Mouse (Mus musculus): ENCODE data around the gene Tshz2. TPM values are rescaled to one million over a fixed set of nuclear protein-coding genes. Genes with fewer than 3 reads are reported as not detected.
A peak's percentile ranks its signal among the peaks of the same experiment; 100 is the strongest.
"Not testable (repeated sequence)": the region's sequence is repeated elsewhere in the genome, so short reads cannot be mapped to it uniquely, and the experiment has no call there.

Gene Tshz2
- polyA plus RNA-seq, 1 experiment from 2014 or later = 20.1 TPM

GRCm38 (mm10) chr2:169781671-169782070 is 148.9 kb downstream of the Tshz2 start:
- not testable (repeated sequence) for H3K9ac ChIP-seq (replicated peaks; ENCODE audit: low read depth, low read length); H3K4me2 ChIP-seq (replicated peaks; ENCODE audit: low read depth, low read length); H3K36me3 ChIP-seq (ENCODE audit: control insufficient read depth, insufficient read depth, low read length); ATAC-seq (ENCODE audit: insufficient number of reproducible peaks, insufficient read depth, low FRiP score, low read depth); H3K9me3 ChIP-seq (ENCODE audit: control insufficient read depth, low read depth, low read length); H3K4me3 ChIP-seq (ENCODE audit: low read depth, low read length); H3K27me3 ChIP-seq (ENCODE audit: control insufficient read depth, insufficient read depth, low read length); H3K27ac ChIP-seq (ENCODE audit: low read length)
- H3K4me1 ChIP-seq (ENCODE audit: control insufficient read depth, insufficient read depth, low read length) = peaks cover 11% of the 10 kb centered on the region

GRCm38 (mm10) chr2:169782874-169783680 is 150.3 kb downstream of the Tshz2 start:
- no peak overlapping the region for H3K27ac ChIP-seq (ENCODE audit: low read length)
- ATAC-seq (ENCODE audit: insufficient number of reproducible peaks, insufficient read depth, low FRiP score, low read depth) = no peak

GRCm38 (mm10) chr2:169783681-169784033 is 150.8 kb downstream of the Tshz2 start:
- Histone ChIP-seq H3K27ac (ENCODE audit: low read length) (no peak overlapping the region), H3K4me2 (replicated peaks; ENCODE audit: low read depth, low read length) (no peak overlapping the region), H3K27me3 (ENCODE audit: control insufficient read depth, insufficient read depth, low read length) (no peaks in the 10 kb centered on the region), H3K36me3 (ENCODE audit: control insufficient read depth, insufficient read depth, low read length) (no peaks in the 10 kb centered on the region), H3K9ac (replicated peaks; ENCODE audit: low read depth, low read length) (no peak overlapping the region), H3K9me3 (ENCODE audit: control insufficient read depth, low read depth, low read length) (no peaks in the 10 kb centered on the region), H3K4me3 (ENCODE audit: low read depth, low read length) (no peak overlapping the region), H3K4me1 (ENCODE audit: control insufficient read depth, insufficient read depth, low read length) (peaks cover 11% of the 10 kb centered on the region)
- 67% methylated on average over 2 of the region's 2 CpGs for WGBS
- no peak for ATAC-seq (ENCODE audit: insufficient number of reproducible peaks, insufficient read depth, low FRiP score, low read depth)

More at GRCm38 (mm10) chr2:169782874-169783680, 150.3 kb downstream of the Tshz2 start:
- Histone ChIP-seq H3K4me2 (replicated peaks; ENCODE audit: low read depth, low read length) (no peak overlapping the region), H3K9ac (replicated peaks; ENCODE audit: low read depth, low read length) (no peak overlapping the region), H3K4me1 (ENCODE audit: control insufficient read depth, insufficient read depth, low read length) (peaks cover 11% of the 10 kb centered on the region), H3K36me3 (ENCODE audit: control insufficient read depth, insufficient read depth, low read length) (no peaks in the 10 kb centered on the region), H3K9me3 (ENCODE audit: control insufficient read depth, low read depth, low read length) (no peaks in the 10 kb centered on the region), H3K4me3 (ENCODE audit: low read depth, low read length) (no peak overlapping the region), H3K27me3 (ENCODE audit: control insufficient read depth, insufficient read depth, low read length) (no peaks in the 10 kb centered on the region)
- WGBS = 40% methylated on average over 26 of the region's 26 CpGs

- H3K9ac ChIP-seq (replicated peaks; ENCODE audit: low read depth, low read length) = no peak overlapping the region
- H3K9me3 ChIP-seq (ENCODE audit: control insufficient read depth, low read depth, low read length) = no peaks in the 10 kb centered on the region
- ATAC-seq (ENCODE audit: insufficient number of reproducible peaks, insufficient read depth, low FRiP score, low read depth) = no peak
- H3K4me3 ChIP-seq (ENCODE audit: low read depth, low read length) = no peak overlapping the region
- no peaks in the 10 kb centered on the region for H3K27me3 ChIP-seq (ENCODE audit: control insufficient read depth, insufficient read depth, low read length)
- no peak overlapping the region for H3K4me2 ChIP-seq (replicated peaks; ENCODE audit: low read depth, low read length)
- 63% methylated on average over 5 of the region's 5 CpGs for WGBS
- peaks cover 12% of the 10 kb centered on the region for H3K4me1 ChIP-seq (ENCODE audit: control insufficient read depth, insufficient read depth, low read length)
- H3K36me3 ChIP-seq (ENCODE audit: control insufficient read depth, insufficient read depth, low read length) = no peaks in the 10 kb centered on the region
- H3K27ac ChIP-seq (ENCODE audit: low read length) = no peak overlapping the region
Observed at GRCm38 (mm10) chr2:169787381-169787780, 154.6 kb downstream of the Tshz2 start.

- H3K9ac ChIP-seq (replicated peaks; ENCODE audit: low read depth, low read length) = no peak overlapping the region
- peaks cover 11% of the 10 kb centered on the region for H3K4me1 ChIP-seq (ENCODE audit: control insufficient read depth, insufficient read depth, low read length)
- H3K4me3 ChIP-seq (ENCODE audit: low read depth, low read length) = no peak overlapping the region
- 42% methylated on average over 11 of the region's 11 CpGs for WGBS
- no peaks in the 10 kb centered on the region for H3K36me3 ChIP-seq (ENCODE audit: control insufficient read depth, insufficient read depth, low read length)
- H3K27me3 ChIP-seq (ENCODE audit: control insufficient read depth, insufficient read depth, low read length) = no peaks in the 10 kb centered on the region
- H3K27ac ChIP-seq (ENCODE audit: low read length) = no peak overlapping the region
- H3K4me2 ChIP-seq (replicated peaks; ENCODE audit: low read depth, low read length) = no peak overlapping the region
- ATAC-seq (ENCODE audit: insufficient number of reproducible peaks, insufficient read depth, low FRiP score, low read depth) = no peak
- H3K9me3 ChIP-seq (ENCODE audit: control insufficient read depth, low read depth, low read length) = no peaks in the 10 kb centered on the region
Observed at GRCm38 (mm10) chr2:169787906-169788305, 155.1 kb downstream of the Tshz2 start.

GRCm38 (mm10) chr2:169790439-169791131 is 157.8 kb downstream of the Tshz2 start:
- peak overlapping the region; percentile 3; the same call in 1 of the 2 replicates for H3K4me3 ChIP-seq (ENCODE audit: low read depth, low read length)
- 2% methylated on average over 12 of the region's 12 CpGs for WGBS
- ATAC-seq (ENCODE audit: insufficient number of reproducible peaks, insufficient read depth, low FRiP score, low read depth) = no peak
- H3K36me3 ChIP-seq (ENCODE audit: control insufficient read depth, insufficient read depth, low read length) = no peaks in the 10 kb centered on the region
- H3K9ac ChIP-seq (replicated peaks; ENCODE audit: low read depth, low read length) = no peak overlapping the region
- H3K27me3 ChIP-seq (ENCODE audit: control insufficient read depth, insufficient read depth, low read length) = no peaks in the 10 kb centered on the region
- peaks cover 7% of the 10 kb centered on the region; the same call in 1 of the 2 replicates for H3K4me1 ChIP-seq (ENCODE audit: control insufficient read depth, insufficient read depth, low read length)
- H3K27ac ChIP-seq (ENCODE audit: low read length) = peak overlapping the region; percentile 59; the same call in 1 of the 2 replicates
- no peaks in the 10 kb centered on the region for H3K9me3 ChIP-seq (ENCODE audit: control insufficient read depth, low read depth, low read length)
- H3K4me2 ChIP-seq (replicated peaks; ENCODE audit: low read depth, low read length) = peak overlapping the region; percentile 38

GRCm38 (mm10) chr2:169792706-169793105 is 159.9 kb downstream of the Tshz2 start:
- Histone ChIP-seq H3K9ac (replicated peaks; ENCODE audit: low read depth, low read length) (no peak overlapping the region), H3K4me2 (replicated peaks; ENCODE audit: low read depth, low read length) (no peak overlapping the region), H3K27ac (ENCODE audit: low read length) (peak overlapping the region; percentile 44; the same call in 1 of the 2 replicates), H3K4me3 (ENCODE audit: low read depth, low read length) (no peak overlapping the region), H3K9me3 (ENCODE audit: control insufficient read depth, low read depth, low read length) (no peaks in the 10 kb centered on the region), H3K36me3 (ENCODE audit: control insufficient read depth, insufficient read depth, low read length) (no peaks in the 10 kb centered on the region), H3K4me1 (ENCODE audit: control insufficient read depth, insufficient read depth, low read length) (peaks cover 7% of the 10 kb centered on the region; the same call in 1 of the 2 replicates), H3K27me3 (ENCODE audit: control insufficient read depth, insufficient read depth, low read length) (no peaks in the 10 kb centered on the region)
- ATAC-seq (ENCODE audit: insufficient number of reproducible peaks, insufficient read depth, low FRiP score, low read depth) = no peak
- 37% methylated on average over 3 of the region's 3 CpGs for WGBS

- Histone ChIP-seq H3K36me3 (ENCODE audit: control insufficient read depth, insufficient read depth, low read length) (no peaks in the 10 kb centered on the region), H3K27me3 (ENCODE audit: control insufficient read depth, insufficient read depth, low read length) (no peaks in the 10 kb centered on the region), H3K9me3 (ENCODE audit: control insufficient read depth, low read depth, low read length) (no peaks in the 10 kb centered on the region), H3K27ac (ENCODE audit: low read length) (no peak overlapping the region), H3K4me1 (ENCODE audit: control insufficient read depth, insufficient read depth, low read length) (no peaks in the 10 kb centered on the region), H3K9ac (replicated peaks; ENCODE audit: low read depth, low read length) (no peak overlapping the region), H3K4me2 (replicated peaks; ENCODE audit: low read depth, low read length) (no peak overlapping the region), H3K4me3 (ENCODE audit: low read depth, low read length) (no peak overlapping the region)
- 80% methylated on average over 6 of the region's 6 CpGs for WGBS
- ATAC-seq (ENCODE audit: insufficient number of reproducible peaks, insufficient read depth, low FRiP score, low read depth) = no peak
Observed at GRCm38 (mm10) chr2:169802241-169802640, 169.4 kb downstream of the Tshz2 start.

Data from stomach, embryonic 14.5 days (tissue).